Mouse (Mus musculus) limb, embryonic 14.5 days (tissue): ENCODE data around the gene Kmt2d. TPM values are rescaled to one million over a fixed set of nuclear protein-coding genes. Genes with fewer than 3 reads are reported as not detected.

Source experiments
- ATAC-seq: fragments of 200-750 bp; cut with Nextera tagmentation; 2 replicates; pipeline ENCODE4 v1.8.0; 2017; ENCODE audit warnings: low read depth, moderate number of reproducible peaks, moderate TSS enrichment; ENCODE audit not compliant: low FRiP score
- DNase-seq: peaks from one replicate; pipeline ENCODE4 v3.0.0-alpha.2; 2015; ENCODE audit warnings: low spot score
- H3K27ac ChIP-seq: fragments of 300-500 bp; sonication (generic); replicated peaks from 2 replicates; pipeline ENCODE4 v1.5.1; 2014; ENCODE audit warnings: low read depth, mild to moderate bottlenecking, low read length, moderate library complexity, mixed read lengths
- H3K27me3 ChIP-seq: fragments of 300-500 bp; sonication (generic); 2 replicates; pipeline ENCODE4 v1.6.1; 2014; ENCODE audit warnings: low read length, mixed read lengths; ENCODE audit not compliant: control insufficient read depth, insufficient read depth
- H3K36me3 ChIP-seq: fragments of 300-500 bp; sonication (generic); 2 replicates; pipeline ENCODE4 v1.6.1; 2014; ENCODE audit warnings: mild to moderate bottlenecking, low read length, moderate library complexity, mixed read lengths; ENCODE audit not compliant: control insufficient read depth, insufficient read depth
- H3K4me1 ChIP-seq: fragments of 300-500 bp; sonication (generic); 2 replicates; pipeline ENCODE4 v1.6.1; 2014; ENCODE audit warnings: antibody characterized with exemption, low read length, mixed read lengths; ENCODE audit not compliant: control insufficient read depth, insufficient read depth
- H3K4me2 ChIP-seq: fragments of 300-500 bp; sonication (generic); replicated peaks from 2 replicates; pipeline ENCODE4 v1.6.1; 2014; ENCODE audit warnings: low read depth, mild to moderate bottlenecking, low read length, moderate library complexity; ENCODE audit not compliant: severe bottlenecking
- H3K4me3 ChIP-seq: fragments of 300-500 bp; sonication (generic); replicated peaks from 2 replicates; pipeline ENCODE4 v1.5.1; 2014; ENCODE audit warnings: low read length
- H3K9ac ChIP-seq: fragments of 300-500 bp; sonication (generic); 2 replicates; pipeline ENCODE4 v1.6.1; 2014; ENCODE audit warnings: mild to moderate bottlenecking, low read depth, low read length, moderate library complexity; ENCODE audit not compliant: severe bottlenecking
- H3K9me3 ChIP-seq: fragments of 300-500 bp; sonication (generic); 2 replicates; pipeline ENCODE4 v1.6.1; 2016; ENCODE audit warnings: low read length; ENCODE audit not compliant: control insufficient read depth
- POLR2A ChIP-seq: fragments of 200-500 bp; IDR thresholded peaks from 2 replicates; pipeline ENCODE4 v1.8.0; 2012; ENCODE audit warnings: inconsistent platforms, mild to moderate bottlenecking, moderate library complexity, borderline replicate concordance; ENCODE audit not compliant: insufficient read depth, insufficient read length; ENCODE audit errors: extremely low read depth
- WGBS: fragments of 180-500 bp; shearing (Covaris S2); extraction: QIAGEN DNeasy Blood & Tissue Kit; methylation state at CpG from one replicate; pipeline ENCODE4 v1.1.7; 2014; 5-methylcytosine and 5-hydroxymethylcytosine counted together
- polyA plus RNA-seq, 2 experiments: library from polyadenylated mRNA; depleted of rRNA in 1 of 2; stranded (reverse) in 1 of 2; unstranded in 1 of 2; fragments of >200 nt; fragmentation: Nextera tagmentation in 1 of 2; extraction: Ambion mirVana in 1 of 2; gene quantifications; 2 replicates each; pipeline versions ENCODE4 v1.2.1 to v1.2.3; 2012 to 2014

Gene Kmt2d
- polyA plus RNA-seq, 2 experiments = 16.7 to 27.1 TPM

DNA sequence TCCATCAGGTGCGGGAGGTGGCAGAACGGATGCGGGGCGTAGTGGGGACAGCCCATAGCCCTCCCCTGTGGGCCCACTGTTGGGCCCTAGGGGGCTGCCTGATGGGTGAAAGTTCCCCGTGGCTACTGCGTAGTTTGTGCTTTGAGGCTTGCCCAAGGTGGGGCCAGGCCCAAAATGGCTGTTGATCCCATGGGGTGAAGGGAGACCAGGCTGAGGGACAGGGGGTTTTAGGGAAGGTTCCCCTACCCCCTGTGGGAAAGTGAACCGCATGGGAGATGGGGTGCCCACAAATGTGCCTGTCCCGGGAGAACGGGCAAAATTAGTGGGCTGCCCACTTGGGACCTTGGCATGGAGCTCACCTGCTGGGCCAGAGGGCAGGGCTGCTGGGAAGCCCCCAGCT, 18.9 kb downstream of the Kmt2d start:
- Histone ChIP-seq H3K4me3 (no peak overlapping the region), H3K4me2 (no peak overlapping the region), H3K36me3 (peaks cover 100% of the 10 kb centered on the region), H3K9ac (no peak overlapping the region), H3K27me3 (no peaks in the 10 kb centered on the region), H3K4me1 (no peaks in the 10 kb centered on the region), H3K27ac (no peak overlapping the region), H3K9me3 (no peaks in the 10 kb centered on the region)
- 95% methylated on average over 9 of the region's 9 CpGs for WGBS
- TF ChIP-seq POLR2A = no peak
- DNase-seq = no peak
- no peak for ATAC-seq

DNA sequence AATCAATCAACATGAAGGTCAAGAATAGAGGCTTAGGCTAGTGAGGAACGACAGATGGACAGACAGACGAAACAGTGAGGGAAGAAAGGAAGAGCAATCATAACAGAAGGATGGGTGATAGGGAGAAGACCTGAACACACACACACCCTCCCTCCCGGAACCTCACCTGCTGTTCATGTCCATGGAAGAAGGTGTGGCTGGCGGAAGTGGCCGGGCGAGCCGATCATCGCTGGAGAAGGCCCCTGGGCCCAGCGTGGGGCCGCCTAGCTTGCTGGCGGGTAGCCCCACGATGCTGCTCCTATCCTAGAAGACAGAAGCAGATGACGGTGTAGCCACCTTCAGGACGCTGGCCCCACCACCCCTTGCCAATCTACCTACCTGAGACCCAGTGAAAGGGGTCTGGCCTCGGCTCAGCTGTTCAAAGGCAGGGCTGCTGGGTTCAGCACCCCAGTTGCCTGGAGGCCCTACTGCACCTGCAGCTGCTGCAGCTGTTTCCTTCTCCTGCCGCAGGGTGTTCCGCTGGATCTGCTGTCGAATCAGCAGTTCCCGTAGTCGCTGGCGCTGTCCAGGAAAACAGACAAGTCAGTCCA, 19.7 kb downstream of the Kmt2d start:
- no peak for TF ChIP-seq POLR2A
- Histone ChIP-seq H3K36me3 (peaks cover 100% of the 10 kb centered on the region), H3K27ac (no peak overlapping the region), H3K9me3 (no peaks in the 10 kb centered on the region), H3K4me3 (no peak overlapping the region), H3K4me1 (no peaks in the 10 kb centered on the region), H3K9ac (no peak overlapping the region), H3K27me3 (no peaks in the 10 kb centered on the region), H3K4me2 (no peak overlapping the region)
- DNase-seq (no peak), ATAC-seq (no peak)
- 92% methylated on average over 21 of the region's 21 CpGs for WGBS

DNA sequence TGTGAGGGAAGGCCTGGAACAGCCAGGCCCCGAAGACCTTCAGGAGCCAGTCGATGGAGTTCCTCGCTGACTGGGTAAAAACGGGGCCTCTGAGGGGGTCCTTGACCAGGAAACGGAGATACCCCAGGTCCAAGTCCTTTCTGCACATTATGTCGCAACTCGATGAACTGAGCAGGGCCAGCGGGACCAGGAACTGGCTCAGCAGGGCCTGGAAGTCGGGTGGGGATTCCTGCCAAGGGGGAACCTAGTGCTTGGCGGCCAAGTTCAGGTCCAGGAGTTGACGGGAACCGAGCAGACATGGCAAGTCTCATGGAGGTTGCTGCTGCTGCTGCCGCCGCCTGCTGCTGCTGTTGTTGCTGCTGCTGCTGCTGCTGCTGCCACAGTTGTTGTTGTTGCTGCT, 20.3 kb downstream of the Kmt2d start:
- no peak overlapping the region for H3K4me3 ChIP-seq
- no peaks in the 10 kb centered on the region for H3K4me1 ChIP-seq
- no peak overlapping the region for H3K27ac ChIP-seq
- no peak for DNase-seq
- H3K36me3 ChIP-seq = peaks cover 100% of the 10 kb centered on the region
- H3K9me3 ChIP-seq = no peaks in the 10 kb centered on the region
- no peak overlapping the region for H3K4me2 ChIP-seq
- 88% methylated on average over 14 of the region's 14 CpGs for WGBS
- TF ChIP-seq POLR2A = no peak
- no peak for ATAC-seq
- H3K9ac ChIP-seq = no peak overlapping the region
- H3K27me3 ChIP-seq = no peaks in the 10 kb centered on the region

DNA sequence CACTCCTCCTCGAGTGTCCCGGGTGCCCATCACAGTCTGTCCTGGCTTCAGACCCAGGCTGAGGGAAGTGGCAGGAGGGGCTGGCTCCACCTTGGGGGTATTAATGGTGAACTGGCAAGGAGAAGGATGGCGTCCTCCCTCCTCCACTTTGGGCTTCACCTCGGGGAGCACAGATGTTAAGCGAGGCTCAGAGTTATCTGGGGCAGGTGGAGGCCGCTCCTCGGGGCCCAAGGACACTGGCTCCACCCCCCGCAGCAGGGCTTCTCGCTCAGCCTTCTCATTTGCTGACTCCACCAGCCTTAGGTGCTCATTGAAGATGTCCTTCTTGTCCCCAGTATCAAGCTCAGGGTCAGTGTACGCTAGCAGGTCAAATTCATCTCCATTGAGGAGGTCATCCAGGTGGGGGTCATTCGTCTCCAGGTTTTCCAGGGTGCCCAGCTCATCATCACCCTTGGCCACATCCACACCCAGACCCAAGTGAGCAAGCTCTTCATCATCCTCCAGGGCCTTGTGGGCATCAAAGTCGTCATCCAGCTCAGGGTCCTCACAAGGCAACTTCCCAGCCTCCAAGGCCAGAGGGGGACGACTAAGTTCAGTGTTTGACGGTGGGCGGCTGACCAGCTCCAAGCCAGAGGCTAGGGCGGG, 20.9 kb downstream of the Kmt2d start:
- no peak overlapping the region for H3K4me3 ChIP-seq
- H3K4me1 ChIP-seq = no peaks in the 10 kb centered on the region
- no peak overlapping the region for H3K27ac ChIP-seq
- H3K27me3 ChIP-seq = no peaks in the 10 kb centered on the region
- peaks cover 100% of the 10 kb centered on the region for H3K36me3 ChIP-seq
- H3K9me3 ChIP-seq = no peaks in the 10 kb centered on the region
- no peak overlapping the region for H3K4me2 ChIP-seq
- DNase-seq = no peak
- no peak for ATAC-seq
- H3K9ac ChIP-seq = no peak overlapping the region
- TF ChIP-seq POLR2A = no peak
- 88% methylated on average over 16 of the region's 16 CpGs for WGBS

DNA sequence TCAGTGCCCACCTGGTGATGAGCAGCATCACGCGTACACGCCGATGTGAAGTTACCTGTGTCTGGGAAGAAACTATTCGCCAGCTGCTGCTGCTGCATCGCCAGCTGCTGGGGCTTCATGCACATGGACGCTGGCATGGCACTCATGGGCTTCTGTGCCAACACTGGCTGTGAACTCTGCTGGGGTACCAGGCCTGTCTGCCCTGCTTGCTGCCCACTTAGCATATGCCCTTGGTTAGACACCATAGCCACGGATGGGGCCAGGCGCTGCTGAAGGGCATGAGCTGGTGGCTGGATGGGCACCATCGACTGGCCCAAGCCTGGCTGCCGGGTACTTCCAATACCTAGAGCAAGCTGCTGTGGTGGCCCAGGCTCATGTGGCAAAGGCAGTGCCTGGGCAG, 21.8 kb downstream of the Kmt2d start:
- DNase-seq = no peak
- Histone ChIP-seq H3K9ac (no peak overlapping the region), H3K27me3 (no peaks in the 10 kb centered on the region), H3K27ac (no peak overlapping the region), H3K4me3 (no peak overlapping the region), H3K36me3 (peaks cover 100% of the 10 kb centered on the region), H3K4me1 (no peaks in the 10 kb centered on the region), H3K9me3 (no peaks in the 10 kb centered on the region), H3K4me2 (no peak overlapping the region)
- no peak for TF ChIP-seq POLR2A
- no peak for ATAC-seq
- WGBS = 96% methylated on average over 11 of the region's 11 CpGs
